Mouse (Mus musculus): ENCODE results near the gene Tubgcp6. TPM values are rescaled to one million over a fixed set of nuclear protein-coding genes. Genes with fewer than 3 reads are reported as not detected.
A peak's percentile ranks its signal among the peaks of the same experiment; 100 is the strongest.

Tubgcp6 gene
- polyA plus RNA-seq, 1 experiment from 2014 or later = 14.8 TPM

- no peak overlapping the region for H3K27ac ChIP-seq (replicated peaks)
- no peak overlapping the region for H3K4me3 ChIP-seq (replicated peaks)
- H3K4me2 ChIP-seq = no peak overlapping the region
- H3K36me3 ChIP-seq = peaks cover 99% of the 10 kb centered on the region
- no peak overlapping the region for H3K9ac ChIP-seq (replicated peaks)
- no peaks in the 10 kb centered on the region for H3K27me3 ChIP-seq (replicated peaks)
- no peaks in the 10 kb centered on the region for H3K4me1 ChIP-seq
- WGBS = 93% methylated on average over 12 of the region's 12 CpGs
- no peaks in the 10 kb centered on the region for H3K9me3 ChIP-seq (replicated peaks)
- ATAC-seq (ENCODE audit: low FRiP score) = no peak
Observed at GRCm38 (mm10) chr15:89100823-89101222, 22.1 kb downstream of the Tubgcp6 start.

GRCm38 (mm10) chr15:89098616-89099015 is 24.3 kb downstream of the Tubgcp6 start:
- no peak overlapping the region for H3K4me2 ChIP-seq
- H3K27ac ChIP-seq (replicated peaks) = no peak overlapping the region
- H3K9ac ChIP-seq (replicated peaks) = no peak overlapping the region
- no peaks in the 10 kb centered on the region for H3K27me3 ChIP-seq (replicated peaks)
- H3K4me1 ChIP-seq = no peaks in the 10 kb centered on the region
- no peaks in the 10 kb centered on the region for H3K9me3 ChIP-seq (replicated peaks)
- 91% methylated on average over 7 of the region's 7 CpGs for WGBS
- ATAC-seq (ENCODE audit: low FRiP score) = no peak
- no peak overlapping the region for H3K4me3 ChIP-seq (replicated peaks)
- peaks cover 99% of the 10 kb centered on the region for H3K36me3 ChIP-seq

GRCm38 (mm10) chr15:89097450-89097849 is 25.5 kb downstream of the Tubgcp6 start:
- ATAC-seq (ENCODE audit: low FRiP score) = no peak
- H3K9me3 ChIP-seq (replicated peaks) = no peaks in the 10 kb centered on the region
- peaks cover 99% of the 10 kb centered on the region for H3K36me3 ChIP-seq
- no peak overlapping the region for H3K27ac ChIP-seq (replicated peaks)
- WGBS = 93% methylated on average over 5 of the region's 5 CpGs
- no peaks in the 10 kb centered on the region for H3K27me3 ChIP-seq (replicated peaks)
- no peak overlapping the region for H3K4me3 ChIP-seq (replicated peaks)
- no peak overlapping the region for H3K9ac ChIP-seq (replicated peaks)
- no peaks in the 10 kb centered on the region for H3K4me1 ChIP-seq
- no peak overlapping the region for H3K4me2 ChIP-seq

GRCm38 (mm10) chr15:89092181-89092580 is 30.7 kb downstream of the Tubgcp6 start:
- H3K9me3 ChIP-seq (replicated peaks) = no peaks in the 10 kb centered on the region
- H3K27me3 ChIP-seq (replicated peaks) = no peaks in the 10 kb centered on the region
- no peak overlapping the region for H3K4me2 ChIP-seq
- no peak for ATAC-seq (ENCODE audit: low FRiP score)
- no peak overlapping the region for H3K27ac ChIP-seq (replicated peaks)
- peaks cover 31% of the 10 kb centered on the region for H3K4me1 ChIP-seq
- 78% methylated on average over 5 of the region's 5 CpGs for WGBS
- H3K4me3 ChIP-seq (replicated peaks) = no peak overlapping the region
- H3K9ac ChIP-seq (replicated peaks) = no peak overlapping the region
- H3K36me3 ChIP-seq = peaks cover 57% of the 10 kb centered on the region

GRCm38 (mm10) chr15:89090662-89091061 is 32.2 kb downstream of the Tubgcp6 start:
- peaks cover 31% of the 10 kb centered on the region for H3K4me1 ChIP-seq
- no peak for ATAC-seq (ENCODE audit: low FRiP score)
- no peaks in the 10 kb centered on the region for H3K9me3 ChIP-seq (replicated peaks)
- H3K27me3 ChIP-seq (replicated peaks) = no peaks in the 10 kb centered on the region
- peaks cover 57% of the 10 kb centered on the region for H3K36me3 ChIP-seq
- peak overlapping the region; percentile 99; the same call in 1 of the 2 replicates for H3K4me3 ChIP-seq (replicated peaks)
- H3K27ac ChIP-seq (replicated peaks) = no peak overlapping the region
- H3K4me2 ChIP-seq = peak overlapping the region; percentile 97; the same call in 1 of the 2 replicates
- WGBS = 86% methylated on average over 4 of the region's 4 CpGs
- H3K9ac ChIP-seq (replicated peaks) = 0 out of 2 replicates have a peak overlapping the region, but pooled peaks have one; percentile 23

- 4% methylated on average over 68 of the region's 68 CpGs for WGBS
- Histone ChIP-seq H3K4me1 (peaks cover 31% of the 10 kb centered on the region), H3K9ac (replicated peaks) (peak overlapping the region; percentile 97), H3K27ac (replicated peaks) (peak overlapping the region; percentile 84), H3K36me3 (peaks cover 57% of the 10 kb centered on the region), H3K4me3 (replicated peaks) (peak overlapping the region; percentile 99), H3K27me3 (replicated peaks) (no peaks in the 10 kb centered on the region), H3K9me3 (replicated peaks) (no peaks in the 10 kb centered on the region), H3K4me2 (peak overlapping the region; percentile 97)
- ATAC-seq (ENCODE audit: low FRiP score) = peak; percentile 67
Observed at GRCm38 (mm10) chr15:89089248-89090051, 33.5 kb downstream of the Tubgcp6 start.

- Histone ChIP-seq H3K36me3 (peaks cover 57% of the 10 kb centered on the region), H3K4me2 (peak within 1 kb of the TSS; percentile 97), H3K9me3 (replicated peaks) (no peaks in the 10 kb centered on the region), H3K4me1 (peaks cover 31% of the 10 kb centered on the region), H3K9ac (replicated peaks) (peak within 1 kb of the TSS; percentile 97), H3K27me3 (replicated peaks) (no peaks in the 10 kb centered on the region), H3K27ac (replicated peaks) (peak within 1 kb of the TSS; percentile 84), H3K4me3 (replicated peaks) (peak within 1 kb of the TSS; percentile 99)
- WGBS = 2% methylated on average over 38 of the region's 38 CpGs
- ATAC-seq (ENCODE audit: low FRiP score) = peak; percentile 93
Observed at GRCm38 (mm10) chr15:89088607-89089247, 34.2 kb downstream of the Tubgcp6 start, which contains the start of gene Selenoo. TSS of gene Selenoo (plus strand) at chr15:89089084.

- Histone ChIP-seq H3K9ac (replicated peaks) (no peak overlapping the region), H3K4me1 (peaks cover 13% of the 10 kb centered on the region), H3K36me3 (peaks cover 66% of the 10 kb centered on the region), H3K4me2 (no peak overlapping the region), H3K9me3 (replicated peaks) (no peaks in the 10 kb centered on the region), H3K27ac (replicated peaks) (no peak overlapping the region), H3K4me3 (replicated peaks) (no peak overlapping the region), H3K27me3 (replicated peaks) (no peaks in the 10 kb centered on the region)
- ATAC-seq (ENCODE audit: low FRiP score) = no peak
- WGBS = 96% methylated on average over 2 of the region's 2 CpGs
Observed at GRCm38 (mm10) chr15:89084826-89085225, 38.1 kb downstream of the Tubgcp6 start.

- no peak overlapping the region for H3K4me3 ChIP-seq (replicated peaks)
- no peak for ATAC-seq (ENCODE audit: low FRiP score)
- no peak overlapping the region for H3K4me2 ChIP-seq
- no peaks in the 10 kb centered on the region for H3K9me3 ChIP-seq (replicated peaks)
- H3K27me3 ChIP-seq (replicated peaks) = no peaks in the 10 kb centered on the region
- 93% methylated on average over 1 of the region's 1 CpGs for WGBS
- no peak overlapping the region for H3K27ac ChIP-seq (replicated peaks)
- no peak overlapping the region for H3K9ac ChIP-seq (replicated peaks)
- peaks cover 69% of the 10 kb centered on the region for H3K36me3 ChIP-seq
- H3K4me1 ChIP-seq = peaks cover 10% of the 10 kb centered on the region
Observed at GRCm38 (mm10) chr15:89083906-89084305, 39.0 kb downstream of the Tubgcp6 start.

- H3K36me3 ChIP-seq = peaks cover 28% of the 10 kb centered on the region
- no peak overlapping the region for H3K27ac ChIP-seq (replicated peaks)
- 74% methylated on average over 9 of the region's 9 CpGs for WGBS
- peaks cover 43% of the 10 kb centered on the region for H3K4me1 ChIP-seq
- H3K27me3 ChIP-seq (replicated peaks) = no peaks in the 10 kb centered on the region
- no peaks in the 10 kb centered on the region for H3K9me3 ChIP-seq (replicated peaks)
- no peak overlapping the region for H3K4me3 ChIP-seq (replicated peaks)
- no peak overlapping the region for H3K9ac ChIP-seq (replicated peaks)
- H3K4me2 ChIP-seq = peak overlapping the region; percentile 65
- ATAC-seq (ENCODE audit: low FRiP score) = no peak
Observed at GRCm38 (mm10) chr15:89078208-89078836, 44.6 kb downstream of the Tubgcp6 start.

- under 1% methylated on average over 33 of the region's 39 CpGs for WGBS
Observed at GRCm38 (mm10) chr15:89076156-89076731, 46.7 kb downstream of the Tubgcp6 start.

More at GRCm38 (mm10) chr15:89076156-89076731, 46.7 kb downstream of the Tubgcp6 start:
- H3K4me1 ChIP-seq = peaks cover 43% of the 10 kb centered on the region
- H3K9ac ChIP-seq (replicated peaks) = peak overlapping the region; percentile 90
- peaks cover 10% of the 10 kb centered on the region for H3K36me3 ChIP-seq
- H3K4me3 ChIP-seq (replicated peaks) = peak overlapping the region; percentile 76
- no peaks in the 10 kb centered on the region for H3K9me3 ChIP-seq (replicated peaks)
- H3K27me3 ChIP-seq (replicated peaks) = no peaks in the 10 kb centered on the region
- peak; percentile 53 for ATAC-seq (ENCODE audit: low FRiP score)
- H3K4me2 ChIP-seq = peak overlapping the region; percentile 65
- H3K27ac ChIP-seq (replicated peaks) = peak overlapping the region; percentile 85

All from neural tube, embryonic 15.5 days (tissue).